Mouse (Mus musculus) embryonic fibroblast, embryonic 13.5 days (primary cell): ENCODE results near the gene Gpkow.
A peak's percentile ranks its signal among the peaks of the same experiment; 100 is the strongest.

Experiments used
- CTCF ChIP-seq: IDR thresholded peaks from 2 replicates; pipeline ENCODE4 v1.5.1; 2011; ENCODE audit warnings: mild to moderate bottlenecking, control low read depth, low read length, moderate library complexity, borderline replicate concordance; ENCODE audit not compliant: insufficient read depth
- POLR2A ChIP-seq: IDR thresholded peaks from 2 replicates; pipeline ENCODE4 v1.6.1; 2011; ENCODE audit warnings: low read depth, mild to moderate bottlenecking, control low read depth, low read length, moderate library complexity

GRCm38 (mm10) chrX:7648671-7649304 is 48.1 kb upstream of the Gpkow start:
- TF ChIP-seq CTCF (peak; percentile 21; the same call in 1 of the 2 replicates), POLR2A (peak; percentile 68)
